Mouse (Mus musculus) kidney, adult 18-20 months (tissue): ENCODE data around the gene Trim27.

Source experiments
- DNase-seq: peaks from one replicate; pipeline ENCODE4 v3.0.0; 2021

The Trim27 gene

DNA sequence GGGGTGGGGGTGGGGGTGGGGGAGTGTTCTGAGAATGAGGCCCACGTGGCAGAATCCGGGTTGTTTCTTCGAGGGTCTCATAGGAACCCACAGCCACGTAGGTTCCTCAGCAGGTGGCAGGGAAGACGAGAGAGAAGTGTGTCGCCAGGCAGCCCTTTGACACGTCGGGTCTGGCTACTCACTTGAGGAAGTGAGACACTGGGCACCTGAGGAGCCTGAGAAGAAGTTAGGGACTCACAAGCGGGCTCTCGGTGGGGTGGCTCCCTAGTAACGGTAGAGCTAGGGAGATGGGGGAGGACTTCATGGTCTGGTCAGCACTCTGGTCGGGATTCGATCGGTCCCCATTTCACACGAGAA lies at the start of gene Trim27:
Gene Trim27 (plus strand): TSS at position 79 of the 357 bp plus-strand sequence.
- no peak for DNase-seq

- no peak for DNase-seq
Observed at GRCm38 (mm10) chr13:21142421-21142820, 36.8 kb upstream of the Trim27 start.

DNA sequence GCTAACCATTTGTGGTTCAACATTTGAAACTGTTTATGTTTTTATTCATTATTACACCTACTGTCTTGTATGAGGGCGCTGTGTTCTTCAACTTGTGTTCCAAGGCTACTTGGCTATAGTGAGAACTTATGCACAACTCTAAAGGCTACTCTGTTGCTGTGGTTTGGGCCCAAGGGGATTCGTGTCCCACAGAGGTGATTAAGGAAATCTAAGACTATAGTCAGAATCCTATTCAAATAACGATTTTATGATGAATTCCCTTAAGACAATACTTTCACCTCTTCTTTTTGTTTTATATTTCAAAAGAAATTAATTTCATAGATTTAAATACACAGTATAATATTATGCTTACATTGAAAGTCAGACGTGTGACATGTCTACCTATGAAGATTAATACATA lies 33.5 kb upstream of the Trim27 start, which contains the start of gene Olfr1368:
Gene Olfr1368 (minus strand): TSS at position 101 of the 400 bp plus-strand sequence.
- no peak for DNase-seq

DNA sequence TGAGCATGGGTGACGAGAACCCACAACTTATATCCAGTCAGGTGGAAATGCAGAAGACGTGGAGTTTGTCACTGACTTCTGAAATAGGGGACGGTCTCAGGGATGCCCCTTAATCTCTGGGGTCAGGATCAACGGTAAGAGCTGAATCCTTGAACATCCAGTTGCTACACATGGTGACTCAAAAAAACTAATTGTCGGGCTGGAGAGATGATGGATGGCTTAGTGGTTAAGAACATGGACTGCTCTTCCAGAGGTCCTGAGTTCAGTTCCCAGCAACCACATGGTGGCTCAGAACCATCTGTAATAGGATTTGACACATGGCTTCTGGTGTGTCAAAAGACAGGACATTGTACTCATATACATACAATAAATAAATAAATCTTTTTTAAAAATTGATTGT lies 23.4 kb upstream of the Trim27 start:
- DNase-seq = no peak

DNA sequence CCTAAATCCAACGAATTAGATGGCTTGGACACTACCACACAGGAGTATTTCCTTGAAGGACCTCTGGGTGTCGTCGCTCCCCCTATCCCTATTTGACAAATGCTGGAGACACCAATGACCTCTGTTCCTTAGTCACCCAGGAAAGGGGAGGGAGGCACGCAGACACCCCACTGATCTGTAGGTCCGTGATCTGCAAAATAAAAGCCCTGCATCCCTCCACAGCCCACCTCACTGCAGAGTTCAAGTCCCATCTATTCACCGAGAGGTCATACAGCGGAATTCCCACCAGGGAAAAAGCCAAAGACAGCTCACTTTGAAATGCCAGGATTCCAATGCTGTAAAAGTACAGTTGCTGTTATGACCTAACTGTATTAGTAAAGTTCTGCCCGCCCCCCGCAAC lies 21.2 kb upstream of the Trim27 start:
- no peak for DNase-seq

DNA sequence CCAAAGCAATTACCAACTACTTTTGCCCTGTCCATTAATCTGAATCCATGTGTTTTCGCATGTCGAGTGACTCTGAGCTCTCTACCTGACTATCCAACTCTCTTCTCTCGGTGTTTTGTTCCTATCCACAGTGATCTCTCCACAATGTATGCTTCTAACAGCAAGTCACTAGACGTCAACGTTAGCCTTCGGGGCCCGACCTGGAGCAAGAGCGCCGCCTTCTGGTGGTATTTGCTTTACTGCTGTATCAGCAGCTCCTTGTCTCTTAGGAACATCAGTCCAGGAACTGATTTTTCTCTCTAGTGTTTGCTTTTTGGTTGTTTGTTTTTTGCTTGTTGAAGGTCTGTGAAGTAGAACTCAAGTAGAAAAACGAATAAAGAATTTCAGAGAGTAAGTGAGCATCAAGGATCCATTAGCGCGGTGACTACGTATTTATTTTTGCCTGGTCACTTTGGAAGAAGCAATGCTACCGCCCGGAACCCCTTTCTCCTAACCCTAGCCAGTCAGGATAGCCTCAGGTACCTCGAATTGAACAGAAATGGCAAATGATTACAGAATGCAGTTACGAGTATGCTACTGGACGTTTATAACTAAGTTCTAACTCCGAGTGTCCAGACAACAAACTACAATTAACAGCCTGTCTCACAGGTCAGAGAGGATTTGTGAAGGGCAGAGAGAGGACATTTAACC lies 20.3 kb upstream of the Trim27 start:
- DNase-seq = peak; percentile 90

DNA sequence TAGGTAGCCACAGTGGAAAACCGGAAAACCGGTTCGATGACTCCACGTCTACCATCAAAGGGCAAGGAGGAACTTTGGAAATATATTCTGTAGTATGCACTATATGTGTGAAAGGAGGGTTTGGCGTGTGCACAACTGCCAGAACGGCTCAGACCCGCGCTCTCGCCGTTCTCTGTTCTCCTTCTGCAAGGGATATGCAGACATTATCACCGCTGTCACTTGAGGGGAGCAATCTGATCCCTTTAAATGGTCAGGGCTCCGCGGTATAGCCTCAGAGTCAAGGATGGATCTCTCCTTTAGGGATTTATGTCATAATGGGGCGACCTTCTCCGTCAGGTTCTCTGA lies 19.8 kb upstream of the Trim27 start:
- DNase-seq = no peak

DNA sequence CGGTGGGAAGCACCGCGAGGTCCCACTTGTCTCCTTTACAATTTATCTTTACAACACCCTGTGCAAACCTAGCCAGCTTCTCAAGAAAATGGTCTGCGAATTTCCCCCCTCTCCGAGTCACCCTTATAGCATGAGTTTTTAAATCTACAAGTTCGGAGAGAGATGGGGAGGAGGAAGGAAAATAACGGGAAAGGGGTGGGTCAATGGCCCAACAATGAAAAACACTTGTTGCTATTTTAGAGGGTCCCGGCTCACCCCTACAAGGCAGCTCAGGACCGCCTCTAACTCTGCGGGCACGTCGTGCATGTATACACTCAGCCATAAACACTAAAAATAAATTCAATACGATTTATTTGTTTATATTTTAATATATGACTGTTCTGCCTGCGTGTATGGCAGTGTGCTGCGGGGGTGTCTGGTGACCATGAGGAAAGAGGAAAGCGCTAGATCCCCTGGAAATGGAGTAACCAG lies 19.2 kb upstream of the Trim27 start:
- peak; percentile 31 for DNase-seq

DNA sequence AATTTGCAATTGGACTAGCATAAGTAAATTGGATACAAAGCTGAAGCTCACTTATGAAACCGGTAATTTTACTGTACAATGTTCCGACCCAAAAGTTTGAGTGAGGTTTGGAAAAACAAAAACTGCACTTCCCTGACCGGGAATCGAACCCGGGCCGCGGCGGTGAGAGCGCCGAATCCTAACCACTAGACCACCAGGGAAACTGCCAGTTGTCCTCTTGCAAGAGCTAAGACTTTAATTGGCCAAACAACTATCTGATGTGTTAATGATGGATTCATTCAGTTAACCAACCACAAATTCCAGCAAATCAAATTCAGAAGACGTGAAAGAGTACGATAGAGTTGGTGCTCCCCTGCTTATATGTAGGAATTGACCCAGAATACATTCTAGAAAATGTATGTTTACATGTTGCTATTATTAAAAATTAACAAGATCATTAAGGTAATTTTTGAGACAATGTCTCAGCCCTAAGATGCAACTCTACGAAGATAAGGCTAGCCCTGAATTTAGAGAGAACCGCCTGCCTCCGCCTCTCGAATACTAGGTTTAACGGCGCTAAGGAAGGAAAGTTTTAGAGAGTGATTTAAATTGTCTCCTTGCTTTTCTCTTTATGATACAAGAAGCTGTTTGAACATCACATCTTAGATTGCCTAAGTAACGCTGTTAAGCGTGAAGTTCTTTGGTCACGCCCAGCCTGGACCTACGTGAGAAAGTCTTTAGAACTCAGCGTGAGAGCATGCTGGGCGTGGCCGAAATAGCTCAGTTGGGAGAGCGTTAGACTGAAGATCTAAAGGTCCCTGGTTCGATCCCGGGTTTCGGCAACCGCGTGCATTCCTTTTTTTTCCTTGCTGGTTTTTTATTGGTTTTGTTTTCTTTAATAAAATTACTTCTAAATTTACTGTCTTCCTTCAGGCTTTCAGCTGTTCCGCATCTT lies 18.3 kb upstream of the Trim27 start:
- DNase-seq = peak; percentile 95

GRCm38 (mm10) chr13:21161591-21161990 lies 17.7 kb upstream of the Trim27 start:
- no peak for DNase-seq

- DNase-seq = no peak
Observed at GRCm38 (mm10) chr13:21162591-21162990, 16.7 kb upstream of the Trim27 start.

DNA sequence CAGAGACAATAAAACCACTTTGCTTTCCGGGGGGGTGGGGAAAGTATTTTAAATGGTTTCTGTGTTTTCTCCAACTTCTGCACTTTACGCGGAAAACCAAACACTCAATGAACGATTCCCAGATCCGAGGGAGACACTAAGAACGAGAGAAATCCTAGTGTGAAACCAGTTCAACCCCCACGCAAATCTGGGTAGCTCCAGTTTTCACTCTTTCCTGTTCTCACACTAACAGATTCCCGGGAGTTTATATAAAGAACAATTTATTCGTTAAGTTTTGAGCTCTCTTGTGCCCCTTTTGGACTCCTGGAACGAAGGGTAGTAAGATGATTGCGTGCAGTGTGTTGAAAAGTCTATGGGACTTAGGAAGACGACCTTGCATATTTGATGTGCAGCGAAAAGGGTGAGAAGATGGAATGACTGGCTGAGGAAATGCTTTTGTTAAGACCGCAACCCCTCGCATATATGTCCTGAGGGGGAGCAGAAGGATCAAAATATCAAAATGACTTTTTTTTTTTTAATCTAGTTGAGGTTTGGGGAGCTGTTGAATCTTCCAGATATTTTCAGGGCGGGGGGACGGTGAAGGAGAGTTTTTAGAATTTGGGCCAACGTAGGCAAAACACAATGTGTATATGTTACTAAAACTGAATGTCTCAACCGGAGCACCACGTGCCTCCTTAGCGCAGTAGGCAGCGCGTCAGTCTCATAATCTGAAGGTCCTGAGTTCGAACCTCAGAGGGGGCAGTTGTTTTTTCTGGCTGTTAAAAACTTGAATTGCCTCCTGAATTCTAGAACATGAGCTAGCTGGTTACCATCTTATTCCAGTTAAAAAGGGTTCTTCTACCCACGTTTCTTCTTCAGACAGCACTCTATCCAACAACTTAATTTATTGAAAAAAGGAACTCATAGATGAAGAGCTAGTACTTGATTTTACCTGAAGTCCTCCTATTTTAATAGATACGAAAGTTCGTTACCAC lies 12.0 kb upstream of the Trim27 start:
- DNase-seq = peak; percentile 80

- peak; percentile 32 for DNase-seq
Observed at GRCm38 (mm10) chr13:21167910-21168300, 11.3 kb upstream of the Trim27 start.

GRCm38 (mm10) chr13:21168371-21169011 lies 10.8 kb upstream of the Trim27 start:
- peak; percentile 56 for DNase-seq

DNA sequence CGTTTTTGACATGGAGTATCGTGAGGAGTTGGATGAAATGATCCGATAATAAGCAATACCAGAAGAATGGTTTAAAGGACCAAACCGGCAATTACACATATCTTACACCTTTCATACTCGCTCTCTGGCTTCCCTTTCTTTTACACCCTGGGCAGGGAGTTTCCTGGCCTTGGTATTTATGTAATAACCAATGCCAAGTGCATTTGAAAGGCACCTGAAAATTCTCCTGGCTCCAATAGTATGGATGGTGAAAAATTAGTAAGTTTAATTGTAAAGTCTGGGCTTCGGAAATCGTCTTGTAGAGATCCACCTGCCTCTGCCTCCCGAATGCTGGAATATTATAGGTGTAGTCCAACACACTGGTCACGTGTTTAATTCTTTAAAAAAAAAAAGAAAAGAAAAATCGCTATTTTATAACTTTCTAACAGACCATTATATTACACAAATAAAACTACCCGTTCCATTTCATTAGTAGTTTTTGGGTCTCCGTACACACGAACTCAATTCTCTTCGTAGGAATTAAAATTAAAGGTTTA lies 10.1 kb upstream of the Trim27 start:
- peak; percentile 14 for DNase-seq

- peak; percentile 85 for DNase-seq
Observed at GRCm38 (mm10) chr13:21169657-21170430, 9.4 kb upstream of the Trim27 start.

- no peak for DNase-seq
Observed at GRCm38 (mm10) chr13:21170431-21171155, 8.7 kb upstream of the Trim27 start.

DNA sequence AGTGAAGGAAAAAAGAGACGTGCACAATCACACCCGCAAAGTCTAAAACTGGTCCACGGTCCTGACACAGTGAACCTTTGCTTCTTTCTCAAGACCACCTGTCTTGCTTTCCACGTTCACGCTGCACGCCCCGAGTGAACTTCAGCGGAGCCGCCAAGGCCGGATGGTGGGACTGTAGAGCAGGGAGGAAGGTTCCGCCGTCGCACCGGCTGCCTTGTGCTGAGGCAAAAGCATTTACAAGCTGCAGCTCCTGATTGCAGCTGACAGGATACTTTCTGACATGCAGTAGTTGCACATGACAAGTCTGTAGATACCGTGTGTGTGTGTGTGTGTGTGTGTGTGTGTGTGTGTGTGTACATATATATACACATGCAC lies 8.1 kb upstream of the Trim27 start:
- no peak for DNase-seq

DNA sequence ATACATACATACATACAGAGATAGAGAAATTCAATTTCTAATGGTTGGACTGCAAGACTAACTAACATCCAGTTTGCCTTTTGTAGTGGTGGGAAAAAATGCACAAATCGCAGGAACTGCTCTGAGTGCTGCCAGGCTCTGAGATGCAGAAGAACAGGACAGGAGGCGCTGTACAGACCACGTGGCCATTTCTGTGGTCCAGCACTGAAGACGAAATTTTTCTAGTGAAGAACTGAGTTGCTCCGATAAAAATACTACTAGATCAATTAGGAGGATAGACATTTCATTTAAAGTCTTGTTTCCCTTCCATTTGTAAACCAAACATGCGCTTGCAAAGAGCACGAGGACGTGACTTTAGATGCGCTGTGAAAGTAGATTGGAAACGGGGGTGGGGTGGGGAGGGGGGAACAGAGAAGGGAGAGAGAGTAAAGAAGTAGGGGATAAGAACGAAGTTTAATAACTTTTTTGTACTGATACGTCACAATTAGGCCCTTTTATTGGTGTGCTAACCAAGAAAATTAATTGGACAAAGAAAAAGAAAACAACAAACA lies 7.6 kb upstream of the Trim27 start:
- no peak for DNase-seq
